Mouse (Mus musculus): ENCODE data around the gene Erf. TPM values are rescaled to one million over a fixed set of nuclear protein-coding genes. Genes with fewer than 3 reads are reported as not detected.

Gene Erf
- total RNA-seq, 2 experiments from 2014 or later = 5.7 to 7.3 TPM

GRCm38 (mm10) chr7:25213099-25213498 lies 37.5 kb downstream of the Erf start:
- DNase-seq (ENCODE audit: low spot score) = no peak

DNA sequence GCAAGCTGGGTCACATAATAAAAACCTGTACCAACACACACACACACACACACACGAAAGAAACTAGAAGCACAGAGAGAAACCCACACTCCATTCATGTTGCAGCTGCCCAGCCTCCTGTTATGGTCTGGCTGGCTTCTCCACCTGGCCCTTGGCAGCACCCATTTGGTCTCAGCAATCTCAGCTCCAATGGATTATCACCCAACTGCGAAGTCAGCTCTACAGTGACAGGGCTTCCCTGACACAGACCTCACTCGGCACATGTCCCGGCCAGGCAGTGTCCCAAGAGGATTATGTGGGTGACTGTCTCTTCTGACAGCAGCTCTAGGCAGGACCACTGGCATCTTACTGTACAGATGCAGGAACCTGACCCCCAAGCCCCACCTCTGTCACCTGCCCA lies 40.1 kb downstream of the Erf start:
- DNase-seq (ENCODE audit: low spot score) = peak; percentile 87

DNA sequence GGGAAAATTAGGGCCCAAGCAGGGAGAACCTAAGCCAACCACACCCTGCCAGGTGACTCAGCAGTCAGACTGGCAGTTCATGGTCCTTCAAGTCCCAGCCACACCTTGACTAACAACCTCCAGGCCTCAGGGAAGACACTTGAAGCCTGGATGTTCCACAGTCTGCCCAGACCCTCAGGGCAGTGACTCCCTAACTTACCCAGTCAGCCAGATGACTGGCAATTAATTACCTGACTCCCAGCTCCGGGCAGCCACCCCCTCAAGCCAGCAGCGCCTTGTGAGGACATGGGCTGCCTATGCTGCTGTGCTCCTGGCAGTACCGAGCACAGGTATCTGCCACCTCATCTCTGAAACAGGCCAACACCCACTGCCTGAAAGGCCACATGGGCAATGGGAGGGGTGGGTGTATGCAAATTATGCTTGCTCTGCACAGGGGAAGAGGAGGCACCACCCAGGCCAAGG lies 41.4 kb downstream of the Erf start:
- DNase-seq (ENCODE audit: low spot score) = no peak

GRCm38 (mm10) chr7:25206094-25206830 lies 44.3 kb downstream of the Erf start:
- DNase-seq (ENCODE audit: low spot score) = peak; percentile 40

DNA sequence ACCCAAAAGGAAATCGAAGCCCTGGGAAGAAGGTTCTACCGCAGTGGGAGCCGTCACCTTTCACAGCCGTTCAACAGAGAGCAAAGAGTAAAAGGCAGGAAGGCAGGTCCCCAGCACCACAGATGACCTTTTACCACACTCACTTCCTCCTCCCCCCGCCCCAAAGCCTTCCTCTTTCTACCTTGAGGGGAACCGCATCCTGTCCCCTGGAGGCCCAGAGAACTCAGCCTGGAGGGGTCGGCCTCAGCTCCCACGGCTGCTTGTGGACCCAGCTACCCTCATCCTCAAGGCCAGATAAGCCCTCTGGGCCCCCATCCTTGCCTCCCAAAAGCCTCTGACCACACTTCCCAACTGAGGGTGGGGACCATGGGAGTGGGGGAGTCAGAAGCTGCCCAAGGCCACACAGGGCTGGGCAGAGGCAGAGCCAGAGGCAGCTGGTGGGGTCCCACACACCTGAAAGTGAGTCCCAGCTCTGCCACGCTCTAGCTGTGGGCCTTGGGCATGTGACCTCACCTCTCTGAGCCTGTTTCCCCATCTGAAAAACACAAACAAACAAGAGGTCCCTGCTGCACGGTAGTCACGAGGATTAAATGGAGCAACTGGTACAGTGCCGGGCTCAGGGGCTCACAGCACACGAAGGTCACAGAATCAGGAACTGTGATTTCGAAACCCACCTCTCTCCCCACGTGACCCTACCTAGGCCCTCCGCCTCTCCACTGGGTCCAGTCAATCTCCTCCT lies 45.0 kb downstream of the Erf start:
- DNase-seq (ENCODE audit: low spot score) = no peak

DNA sequence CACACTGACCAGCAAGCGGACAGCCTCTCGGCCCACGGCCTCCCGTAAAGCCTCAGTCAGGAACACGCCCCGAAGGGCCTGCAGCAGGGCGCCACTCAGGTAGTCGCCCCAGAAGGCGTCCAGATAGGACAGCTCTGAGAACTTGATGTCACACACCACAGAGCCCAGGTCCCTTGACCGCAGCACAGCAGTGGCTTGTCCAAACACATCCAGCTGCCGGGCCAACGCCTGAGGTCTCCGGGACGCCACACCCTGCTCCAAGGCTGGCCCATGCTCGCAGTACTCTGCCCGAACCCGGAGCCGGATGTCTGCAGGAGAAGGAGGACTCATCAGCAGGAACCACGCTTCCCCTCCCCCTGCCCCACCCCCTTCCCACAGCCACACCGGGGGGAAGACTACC lies 46.9 kb downstream of the Erf start:
- no peak for DNase-seq (ENCODE audit: low spot score)

DNA sequence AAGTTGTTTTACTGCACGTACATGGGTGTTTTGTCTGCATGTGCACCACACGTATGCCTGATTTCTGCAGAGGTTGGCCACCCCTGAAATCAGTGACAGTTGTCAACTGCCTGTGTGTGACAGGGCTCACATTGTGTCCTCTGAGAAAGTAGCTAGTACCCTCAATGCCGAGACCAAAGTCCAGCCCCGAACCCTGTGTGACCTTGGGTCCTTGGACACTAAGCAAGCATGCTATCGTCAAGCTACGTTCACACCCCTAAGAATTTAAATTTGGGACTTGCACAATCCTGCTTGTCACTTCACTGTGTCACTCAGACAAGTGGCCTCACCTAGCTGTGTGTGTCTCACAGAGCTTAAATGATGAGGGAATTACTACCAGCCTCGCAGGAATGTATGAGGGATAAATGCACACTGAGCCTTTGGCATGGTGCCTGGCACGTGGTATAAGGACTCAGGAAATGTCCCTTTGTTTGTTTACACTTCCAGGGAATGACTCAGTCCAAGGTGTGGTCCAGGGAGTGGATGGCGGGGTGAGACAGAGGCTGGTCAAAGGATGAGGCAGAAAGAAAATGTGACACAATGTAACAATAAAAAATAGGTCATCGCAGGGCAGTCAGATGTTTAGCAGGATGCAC lies 53.1 kb downstream of the Erf start:
- no peak for DNase-seq (ENCODE audit: low spot score)

GRCm38 (mm10) chr7:25196107-25196506 lies 54.5 kb downstream of the Erf start:
- no peak for DNase-seq (ENCODE audit: low spot score)

DNA sequence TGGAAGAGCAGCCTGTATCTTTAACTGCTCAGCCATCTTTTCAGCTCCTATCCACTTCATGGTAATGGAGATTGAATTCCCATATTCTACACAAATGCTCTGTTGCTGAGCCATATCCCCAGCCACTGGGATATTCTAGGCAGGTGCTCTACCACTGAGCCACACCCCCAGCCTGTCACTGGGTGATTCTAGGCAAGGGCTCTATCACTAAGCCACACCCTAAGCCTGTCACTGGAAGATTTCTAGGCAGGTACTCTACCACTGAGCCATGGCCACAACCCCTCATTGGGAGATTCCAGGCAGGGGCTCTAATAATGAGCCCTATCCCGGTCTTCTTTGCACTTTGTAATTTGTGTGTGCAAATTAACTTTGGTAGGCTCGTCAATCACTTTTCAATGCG lies 55.4 kb downstream of the Erf start:
- DNase-seq (ENCODE audit: low spot score) = no peak

Small RNA genes lying within 50 kb of the gene (microRNA-seq; reads per million reads assigned to microRNA genes)
- not detected for gene Mir7048

Other genes starting within 250 kb of the Erf start
- under 1 TPM; 0.17 to 0.23 TPM for gene Atp1a3, start 244.8 kb downstream of the Erf start, total RNA-seq (2021)
- 1 to 10 TPM; 1.7 to 2.7 TPM for gene Grik5, start 178.4 kb downstream of the Erf start, total RNA-seq (2021)
- gene Zfp574, start 178.2 kb downstream of the Erf start, total RNA-seq (2021) = 1 to 10 TPM; 7.5 to 7.7 TPM
- under 1 TPM; 0.07 to 0.09 TPM for gene Pou2f2, start 71.0 kb downstream of the Erf start, total RNA-seq (2021)
- 1 to 10 TPM; 8.3 to 8.4 TPM for gene Dedd2, start 30.1 kb downstream of the Erf start, total RNA-seq (2021)
- gene Zfp526, start 29.3 kb downstream of the Erf start, total RNA-seq (2021) = 1 to 10 TPM; 4.7 to 5.3 TPM
- 10 to 100 TPM; 83.2 to 83.8 TPM for gene Gsk3a, start 12.9 kb downstream of the Erf start, total RNA-seq (2021)
- gene Cic, start 16.9 kb upstream of the Erf start, total RNA-seq (2021) = 10 to 100 TPM; 34.8 to 38.3 TPM
- 1 to 10 TPM in 1 of 2 experiments, under 1 TPM in 1; 0.82 to 1.1 TPM for gene Pafah1b3, start 47.2 kb upstream of the Erf start, total RNA-seq (2021)
- not detected for gene Prr19, start 50.6 kb upstream of the Erf start, total RNA-seq (2021)
- gene Tmem145, start 55.3 kb upstream of the Erf start, total RNA-seq (2021) = not detected
- 10 to 100 TPM; 20.3 to 22.0 TPM for gene Megf8, start 66.4 kb upstream of the Erf start, total RNA-seq (2021)
- not detected for gene Cnfn, start 119.0 kb upstream of the Erf start, total RNA-seq (2021)
- 10 to 100 TPM; 21.3 to 22.7 TPM for gene Lipe, start 147.9 kb upstream of the Erf start, total RNA-seq (2021)
- not detected for gene Cxcl17, start 162.1 kb upstream of the Erf start, total RNA-seq (2021)
- 1 to 10 TPM; 2.7 to 4.4 TPM for gene Ceacam1, start 226.8 kb upstream of the Erf start, total RNA-seq (2021)

Data from gastrocnemius, adult 18-20 months (tissue).